Mouse (Mus musculus) mammary gland, adult 2 months (tissue): Measurements from ENCODE around the gene Lars2. TPM values are rescaled to one million over a fixed set of nuclear protein-coding genes. Genes with fewer than 3 reads are reported as not detected.

Source experiments
- polyA plus RNA-seq: library from polyadenylated mRNA; depleted of rRNA; stranded (reverse); fragments of >200 nt; gene quantifications from 2 replicates; pipeline ENCODE4 v1.2.3, GENCODE M21; 2012; ENCODE audit warnings: low replicate concordance; rRNA removed

The Lars2 gene
- 149 and 209 TPM in 2 replicates for polyA plus RNA-seq

DNA sequence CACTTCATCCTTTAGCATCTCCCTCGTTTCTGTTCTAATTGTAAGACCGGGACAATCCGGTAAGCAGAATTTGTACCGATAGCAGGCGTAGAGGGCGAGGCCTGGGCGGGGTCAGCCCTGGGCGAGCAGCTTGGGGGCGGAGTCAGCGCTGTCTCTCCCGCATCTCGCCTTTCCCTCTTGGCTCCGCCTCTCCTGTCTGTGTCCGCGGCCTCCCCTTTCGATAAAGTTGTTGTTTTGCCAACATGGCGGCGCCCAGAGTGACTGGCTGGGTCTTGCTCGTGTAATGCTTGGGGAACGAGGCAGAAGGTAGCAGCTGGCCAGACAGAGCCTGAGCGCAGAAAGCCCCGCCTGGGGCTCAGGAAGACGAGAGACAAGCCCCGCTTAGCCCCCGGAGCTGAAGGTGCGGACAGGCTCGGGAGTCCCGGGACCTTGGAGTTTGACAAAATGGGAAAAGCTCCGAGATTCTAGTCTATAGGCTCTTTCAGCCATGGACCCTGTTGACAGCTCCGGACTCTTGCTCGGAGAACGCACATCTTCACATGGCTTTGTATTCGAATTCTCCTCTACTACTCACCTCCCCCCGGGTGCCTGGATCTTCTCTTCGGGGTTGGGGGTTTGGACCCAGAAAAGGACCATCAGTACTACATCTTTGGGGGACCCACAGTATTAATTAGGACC lies at the start of gene Lars2:
TSS of gene Lars2 (plus strand) at position 220 of the 678 bp plus-strand sequence.

DNA sequence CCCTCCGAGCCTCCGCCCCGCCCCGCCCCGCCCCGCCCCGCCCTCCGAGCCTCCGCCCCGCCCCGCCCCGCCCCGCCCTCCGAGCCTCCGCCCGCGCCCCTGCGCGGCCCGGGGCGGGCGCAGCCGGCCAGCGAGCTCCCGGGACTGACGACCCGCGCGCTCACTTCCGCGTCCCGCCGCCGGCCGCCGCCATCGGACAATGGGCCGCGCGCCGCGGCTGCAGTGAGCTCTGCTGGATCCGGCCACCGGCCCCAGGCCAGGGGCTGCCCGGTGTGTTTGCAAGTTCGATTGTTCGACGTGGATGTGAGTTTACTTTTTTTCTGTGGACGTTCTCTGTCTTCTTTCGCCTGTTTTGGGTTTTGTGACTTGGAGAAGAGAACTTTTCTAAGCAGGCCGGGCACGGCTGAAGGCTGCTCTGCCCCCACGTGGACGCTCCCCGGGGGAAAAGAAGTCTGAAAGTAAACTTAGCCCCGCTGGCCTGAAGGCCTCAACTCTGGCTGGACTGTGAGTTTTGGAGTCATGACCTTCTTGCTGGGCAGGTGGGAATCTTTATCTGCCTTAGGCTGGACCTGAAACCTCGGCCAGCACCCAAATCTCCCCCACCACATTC lies 112.0 kb downstream of the Lars2 start, which contains the start of gene Limd1:
TSS of gene Limd1 (plus strand) at position 121 of the 610 bp plus-strand sequence.

Other genes starting within 250 kb of the Lars2 start
- gene Clec3b, start 216.0 kb upstream of the Lars2 start, polyA plus RNA-seq, result 283 and 511 TPM in 2 replicates
- gene Cdcp1, start 150.9 kb upstream of the Lars2 start, polyA plus RNA-seq, result 11.1 and 16.7 TPM in 2 replicates
- 33.6 and 176 TPM in 2 replicates for gene Tmem158, start 106.2 kb upstream of the Lars2 start, polyA plus RNA-seq
- gene Limd1, start 111.8 kb downstream of the Lars2 start, polyA plus RNA-seq, result 58.9 and 73.3 TPM in 2 replicates
- gene Sacm1l, start 162.8 kb downstream of the Lars2 start, polyA plus RNA-seq, result 4.1 and 11.9 TPM in 2 replicates